Mouse (Mus musculus): Measurements from ENCODE around the gene Fgfr2.

- TF ChIP-seq TCF3 (IDR thresholded peaks at IDR 0.05; ENCODE audit: insufficient read length, low read depth) (no peak), POLR2A (IDR thresholded peaks at IDR 0.05; ENCODE audit: insufficient read length, low read depth) (no peak), POLR2AphosphoS2 (IDR thresholded peaks at IDR 0.05; ENCODE audit: insufficient read length, low read depth) (no peak), USF1 (IDR thresholded peaks at IDR 0.05; ENCODE audit: low read depth) (no peak), MAX (IDR thresholded peaks at IDR 0.05; ENCODE audit: low read depth) (no peak), TCF12 (IDR thresholded peaks at IDR 0.05; ENCODE audit: insufficient read depth, poor library complexity, severe bottlenecking) (no peak), MYOD1 (IDR thresholded peaks at IDR 0.05; ENCODE audit: control insufficient read depth in 1 of 3, insufficient read length in 2 of 3, low read depth in 2 of 3) (no peak), REST (IDR thresholded peaks at IDR 0.05; ENCODE audit: insufficient read depth, insufficient read length) (no peak), MYOG (IDR thresholded peaks at IDR 0.05; ENCODE audit: control insufficient read depth in 1 of 3, insufficient read depth in 1 of 3, insufficient read length in 2 of 3, low read depth in 2 of 3) (no peak), CEBPB (IDR thresholded peaks at IDR 0.05; ENCODE audit: insufficient read depth, poor library complexity, severe bottlenecking) (no peak), E2F4 (IDR thresholded peaks at IDR 0.05; ENCODE audit: insufficient read depth) (no peak), SRF (IDR thresholded peaks at IDR 0.05; ENCODE audit: control insufficient read depth, insufficient read length, low read depth) (no peak)
These were observed 506.1 kb downstream of the Fgfr2 start for GRCm38 (mm10) chr7:132617021-132617564.
